Mouse (Mus musculus) midbrain, embryonic 11.5 days (tissue): ENCODE measurements at regions not wholly inside any gene's neighbourhood (a gene's known extent, or its start where the extent isn't known, plus 50 kb on each side); places are given as distances from the start of the nearest gene placed in this dataset.
A peak's percentile ranks its signal among the peaks of the same experiment; 100 is the strongest.

ENCODE experiments used
- ATAC-seq: fragments of 200-750 bp; cut with Nextera tagmentation; 2 replicates; pipeline ENCODE4 v1.8.0; 2017; ENCODE audit warnings: moderate TSS enrichment, moderate library complexity; ENCODE audit not compliant: low FRiP score
- DNase-seq: peaks from one replicate; pipeline ENCODE4 v3.0.0; 2015; ENCODE audit warnings: low spot score; ENCODE audit errors: missing footprints
- H3K27ac ChIP-seq: fragments of 300-500 bp; sonication (generic); 2 replicates; pipeline ENCODE4 v1.5.1; 2014; ENCODE audit warnings: low read depth, low read length
- H3K27me3 ChIP-seq: fragments of 300-500 bp; sonication (generic); 2 replicates; pipeline ENCODE4 v1.6.1; 2014; ENCODE audit warnings: mild to moderate bottlenecking, low read length, moderate library complexity, mixed read lengths; ENCODE audit not compliant: control insufficient read depth, insufficient read depth
- H3K36me3 ChIP-seq: fragments of 300-500 bp; sonication (generic); 2 replicates; pipeline ENCODE4 v1.6.1; 2014; ENCODE audit warnings: mild to moderate bottlenecking, low read length, moderate library complexity, mixed read lengths; ENCODE audit not compliant: control insufficient read depth, insufficient read depth
- H3K4me1 ChIP-seq: fragments of 300-500 bp; sonication (generic); 2 replicates; pipeline ENCODE4 v1.6.1; 2014; ENCODE audit warnings: low read length; ENCODE audit not compliant: control insufficient read depth, insufficient read depth
- H3K4me2 ChIP-seq: fragments of 300-500 bp; sonication (generic); 2 replicates; pipeline ENCODE4 v1.6.1; 2014; ENCODE audit warnings: mild to moderate bottlenecking, moderate library complexity
- H3K4me3 ChIP-seq: fragments of 300-500 bp; sonication (generic); 2 replicates; pipeline ENCODE4 v1.5.1; 2014; ENCODE audit warnings: low read depth, low read length
- H3K9ac ChIP-seq: fragments of 300-500 bp; sonication (generic); 2 replicates; pipeline ENCODE4 v1.6.1; 2014; ENCODE audit warnings: low read length
- H3K9me3 ChIP-seq: fragments of 300-500 bp; sonication (generic); 2 replicates; pipeline ENCODE4 v1.6.1; 2016; ENCODE audit warnings: low read length; ENCODE audit not compliant: control insufficient read depth
- WGBS: fragments of 180-500 bp; shearing (Covaris S2); extraction: QIAGEN DNeasy Blood & Tissue Kit; methylation state at CpG from one replicate; pipeline ENCODE4 v1.1.7; 2014; 5-methylcytosine and 5-hydroxymethylcytosine counted together

GRCm38 (mm10) chr10:9976424-9976823 lies 75.5 kb upstream of the Stxbp5 start:
- no peak overlapping the region for H3K9ac ChIP-seq
- DNase-seq (no peak), ATAC-seq (peak; percentile 79; the same call in 1 of the 2 replicates)
- H3K4me2 ChIP-seq: no peak overlapping the region
- no peaks in the 10 kb centered on the region for H3K36me3 ChIP-seq
- H3K9me3 ChIP-seq: no peaks in the 10 kb centered on the region
- H3K4me1 ChIP-seq: peaks cover 2% of the 10 kb centered on the region; the same call in 1 of the 2 replicates
- no peaks in the 10 kb centered on the region for H3K27me3 ChIP-seq
- no peak overlapping the region for H3K27ac ChIP-seq
- 21% methylated on average over 3 of the region's 3 CpGs for WGBS
- H3K4me3 ChIP-seq: no peak overlapping the region
